Mouse (Mus musculus) adipose tissue, adult 10 weeks (tissue): Measurements from ENCODE around the gene Kmt5a. TPM values are rescaled to one million over a fixed set of nuclear protein-coding genes. Genes with fewer than 3 reads are reported as not detected.

Experiments
- polyA plus RNA-seq: library from polyadenylated mRNA; stranded (reverse); fragments of 350-450 nt; fragmentation: Illumina TruSeq; extraction: RNeasy Lipid Tissue Mini Kit (QIAGEN cat#74804); gene quantifications from one replicate; pipeline ENCODE4 v1.2.3, GENCODE M21; 2014; ENCODE audit warnings: low read depth, low replicate concordance

The Kmt5a gene
- 71.2 TPM for polyA plus RNA-seq

DNA sequence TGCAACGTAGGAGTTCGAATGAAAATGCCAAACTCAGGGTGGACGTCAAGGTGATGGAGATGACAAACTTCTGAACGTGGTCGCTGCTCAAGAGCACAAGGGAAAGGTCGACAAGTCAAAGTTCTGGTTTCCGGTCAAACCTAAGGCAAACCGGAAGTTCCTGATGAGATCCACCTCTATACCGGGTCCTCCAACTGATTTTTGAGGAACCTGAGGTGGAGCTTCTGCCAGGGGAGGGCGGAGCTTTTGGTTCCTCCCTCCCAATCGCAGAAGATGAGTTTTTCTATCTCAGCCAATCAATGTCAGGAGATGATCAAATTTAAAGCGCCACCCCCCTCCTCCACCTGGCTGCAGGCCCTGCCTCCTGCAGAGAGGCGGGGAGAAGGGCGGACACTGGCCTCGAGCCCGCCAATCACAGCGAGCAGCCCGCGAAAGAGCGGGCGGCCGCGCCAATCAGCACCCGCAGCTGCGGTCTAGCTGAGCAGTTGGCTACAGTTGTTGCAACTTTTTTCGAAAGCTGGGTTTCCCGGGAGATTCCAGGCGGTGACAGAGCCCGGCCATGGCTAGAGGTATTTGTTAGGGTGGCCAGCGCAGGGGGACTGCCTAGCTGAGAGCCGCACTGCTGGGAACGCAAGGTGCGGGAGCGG is at the start of gene Kmt5a:
Kmt5a (plus strand) TSS at position 484 of the 647 bp plus-strand sequence.

GRCm38 (mm10) chr5:124425412-124426259 is 14.1 kb upstream of the Kmt5a start, which contains the start of gene Sbno1:
Sbno1 (minus strand) TSS chr5:124426001.

GRCm38 (mm10) chr5:124482966-124483654 is 43.4 kb downstream of the Kmt5a start, which contains the start of gene Snrnp35:
Snrnp35 (plus strand) TSS chr5:124483134.

Other genes with a start within 250 kb of the Kmt5a start
- 24.4 TPM for gene Pitpnm2, start 190.2 kb upstream of the Kmt5a start, polyA plus RNA-seq
- 4.0 TPM for gene Mphosph9, start 112.0 kb upstream of the Kmt5a start, polyA plus RNA-seq
- gene 2810006K23Rik, start 111.8 kb upstream of the Kmt5a start, polyA plus RNA-seq = 14.3 TPM
- gene Cdk2ap1, start 76.8 kb upstream of the Kmt5a start, polyA plus RNA-seq = 130 TPM
- gene Sbno1, start 13.9 kb upstream of the Kmt5a start, polyA plus RNA-seq = 27.4 TPM
- 21.1 TPM for gene Rilpl2, start 38.4 kb downstream of the Kmt5a start, polyA plus RNA-seq
- gene Snrnp35, start 43.2 kb downstream of the Kmt5a start, polyA plus RNA-seq = 12.0 TPM
- gene Rilpl1, start 91.5 kb downstream of the Kmt5a start, polyA plus RNA-seq = 31.6 TPM
- gene Tmed2, start 100.8 kb downstream of the Kmt5a start, polyA plus RNA-seq = 440 TPM
- gene Ddx55, start 112.9 kb downstream of the Kmt5a start, polyA plus RNA-seq = 10.4 TPM
- 28.2 TPM for gene Eif2b1, start 139.2 kb downstream of the Kmt5a start, polyA plus RNA-seq
- 27.6 TPM for gene Gtf2h3, start 139.2 kb downstream of the Kmt5a start, polyA plus RNA-seq
- gene Atp6v0a2, start 188.6 kb downstream of the Kmt5a start, polyA plus RNA-seq = 24.2 TPM